Comparison of ENCODE assay signal across 24 mouse cellular contexts in the genomic region with DNA sequence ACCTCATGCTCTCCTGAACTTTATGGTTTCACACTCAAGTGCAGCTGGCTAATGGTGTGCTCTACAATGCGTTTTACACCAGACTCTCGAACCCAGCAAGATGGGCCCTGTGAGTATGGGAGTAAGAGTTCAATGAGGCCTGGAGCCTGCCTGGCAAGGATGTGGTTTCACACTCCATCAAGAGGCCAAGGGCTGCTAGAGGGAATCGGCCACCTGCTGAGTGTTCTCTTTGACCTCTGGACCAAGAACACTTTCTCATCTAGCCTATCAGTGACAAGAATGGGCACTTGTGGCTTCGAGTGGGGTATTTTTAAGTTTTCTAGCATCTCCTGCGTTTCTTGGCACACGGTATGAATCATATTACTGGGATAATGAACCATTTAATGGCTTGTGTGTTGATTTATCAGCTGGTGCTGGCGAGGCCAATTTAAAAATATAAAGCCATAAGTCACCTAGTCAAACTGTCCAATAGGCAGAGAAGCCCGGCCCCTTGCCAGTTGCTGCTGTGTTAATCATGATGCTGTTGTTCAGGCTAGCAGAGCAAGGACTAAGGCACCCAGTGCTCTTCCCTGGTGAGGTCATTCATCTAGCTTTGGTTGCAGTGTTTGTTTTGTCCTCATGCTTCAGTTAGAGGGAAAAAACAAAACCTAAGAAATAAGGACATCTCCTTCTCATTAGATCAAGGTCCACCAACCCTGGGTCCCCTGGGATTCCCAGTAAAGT.
A peak's percentile ranks its signal among the peaks of the same experiment; 100 is the strongest.
DNase-seq lines count a peak whose midpoint lies in the region.
"Had no signal": no experiment of that assay in that cellular context is flagged by ENCODE, and none has a peak within 500 bp of the region (broad histone marks: within the 10 kb centered on the region; RNA-seq: fewer than 3 reads in every experiment).

No protein-coding gene starts in this region.

- no peaks in the 10 kb centered on the region for H3K27me3 ChIP-seq in limb, embryonic 10.5 days (ENCODE audit: low read depth, poor library complexity, severe bottlenecking)
- H3K27me3 ChIP-seq: embryonic facial prominence, embryonic 15.5 days; heart, embryonic 13.5 days; hindbrain, embryonic 13.5 days; intestine, embryonic 15.5 days; limb, embryonic 13.5 days; stomach, embryonic 15.5 days had no signal

- no peaks in the 10 kb centered on the region for H3K36me3 ChIP-seq in limb, embryonic 10.5 days
- H3K36me3 ChIP-seq: embryonic facial prominence, embryonic 15.5 days; G1E; heart, embryonic 13.5 days; hindbrain, embryonic 13.5 days; intestine, embryonic 15.5 days; limb, embryonic 13.5 days; stomach, embryonic 15.5 days had no signal

- no peaks in the 10 kb centered on the region for H3K4me1 ChIP-seq in limb, embryonic 10.5 days
- H3K4me1 ChIP-seq: embryonic facial prominence, embryonic 15.5 days; heart, embryonic 13.5 days; hindbrain, embryonic 13.5 days; intestine, embryonic 15.5 days; limb, embryonic 13.5 days; stomach, embryonic 15.5 days had no signal

- peak; percentile 3 for DNase-seq in embryo, embryonic 11.5 days (ENCODE audit: low read depth, low spot score)
- DNase-seq in embryo, embryonic 10 days (ENCODE audit: low spot score): no peak
- DNase-seq in spleen, postnatal 36 days (ENCODE audit: low spot score in 2 of 2): peak; percentile 7 to 14
- no peak for DNase-seq in spleen, adult 12 weeks (ENCODE audit: low spot score)
- peak; percentile 39 for DNase-seq in limb, embryonic 10.5 days (ENCODE audit: low spot score)
- no peak for DNase-seq in lung, postnatal 36 days
- no peak for DNase-seq in urinary bladder, postnatal 4 days (ENCODE audit: low spot score in 2 of 2)
- DNase-seq in right cerebral cortex, adult 18-20 months: no peak
- DNase-seq: adrenal gland, postnatal 25 days; cerebellum, adult 11 months; cerebellum, postnatal 10 days; forebrain, postnatal 0 days; gastrocnemius, adult 2 months; spleen, adult 18-20 months; thymus, adult 18-20 months; thymus, postnatal 4 days had no signal

- H3K27ac ChIP-seq in limb, embryonic 10.5 days: no peak overlapping the region
- H3K27ac ChIP-seq: embryonic facial prominence, embryonic 15.5 days; gastrocnemius, adult 2 months; heart, embryonic 13.5 days; hindbrain, embryonic 13.5 days; intestine, embryonic 15.5 days; limb, embryonic 13.5 days; liver, embryonic 14.5 days; stomach, embryonic 15.5 days had no signal

- no peaks in the 10 kb centered on the region for H3K9me3 ChIP-seq in limb, embryonic 10.5 days (replicated peaks)
- H3K9me3 ChIP-seq: embryonic facial prominence, embryonic 15.5 days; heart, embryonic 13.5 days; hindbrain, embryonic 13.5 days; intestine, embryonic 15.5 days; limb, embryonic 13.5 days; stomach, embryonic 15.5 days had no signal

- 66% methylated on average over 8 of the region's 8 CpGs for WGBS in limb, embryonic 10.5 days

- H3K4me3 ChIP-seq in limb, embryonic 10.5 days: no peak overlapping the region
- H3K4me3 ChIP-seq: embryonic facial prominence, embryonic 15.5 days; gastrocnemius, adult 2 months; heart, embryonic 13.5 days; hindbrain, embryonic 13.5 days; intestine, embryonic 15.5 days; limb, embryonic 13.5 days; stomach, embryonic 15.5 days had no signal

Comparison
In these comparisons a context has a peak if more than half of its experiments do, and no peak if none do; other contexts are left out.
1. DNase-seq: peak in embryo, embryonic 11.5 days (single experiment), spleen, postnatal 36 days (2 of 2) and limb, embryonic 10.5 days (single experiment); none in embryo, embryonic 10 days (single experiment), spleen, adult 12 weeks (single experiment), lung, postnatal 36 days (single experiment), urinary bladder, postnatal 4 days (0 of 2) and right cerebral cortex, adult 18-20 months (single experiment).